Mouse (Mus musculus) G1E (cell line): ENCODE measurements around the gene Map2k5.

Experiments used
- CTCF ChIP-seq: IDR thresholded peaks from 2 replicates; pipeline ENCODE4 v1.5.1; 2012; ENCODE audit warnings: low read depth, low read length, inconsistent platforms, mixed read lengths
- GATA1 ChIP-seq: IDR thresholded peaks from 2 replicates; pipeline ENCODE4 v1.6.1; 2012; ENCODE audit warnings: borderline replicate concordance, low read length, inconsistent platforms, mixed read lengths
- POLR2AphosphoS5 ChIP-seq: IDR thresholded peaks from 2 replicates; pipeline ENCODE4 v1.6.1; 2012; ENCODE audit warnings: low read depth, low read length, inconsistent platforms; ENCODE audit not compliant: insufficient replicate concordance

DNA sequence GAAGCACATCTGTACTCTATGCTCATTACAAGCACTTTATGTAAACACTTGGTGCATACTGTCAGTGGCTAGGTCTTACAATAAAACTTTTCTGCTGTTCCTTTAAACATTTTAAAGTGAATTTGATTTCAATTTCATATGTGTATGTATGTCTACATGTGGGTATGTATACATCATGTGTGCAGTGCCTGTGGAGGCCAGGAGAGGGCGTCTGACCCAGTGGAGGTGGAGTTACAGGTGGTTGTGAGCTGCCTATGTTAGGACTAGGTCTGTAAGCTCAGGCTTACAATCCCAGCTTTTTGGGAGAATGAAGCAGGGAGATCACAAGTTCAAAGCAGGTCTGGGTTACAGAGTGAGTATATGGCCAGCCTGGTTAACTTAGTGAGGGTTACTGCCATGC lies 208.6 kb downstream of the Map2k5 start:
- TF ChIP-seq CTCF, result no peak
- no peak for TF ChIP-seq GATA1
- TF ChIP-seq POLR2AphosphoS5, result no peak
